In genomic region chr9:107986376-107986775, GRCm38 (mm10) we compare ENCODE assay signal across 8 mouse cellular contexts. TPM values are rescaled to one million over a fixed set of nuclear protein-coding genes. Genes with fewer than 3 reads are reported as not detected.
A peak's percentile ranks its signal among the peaks of the same experiment; 100 is the strongest.
DNase-seq lines count a peak whose midpoint lies in the region; ATAC-seq and TF ChIP-seq lines count a peak whose summit lies in the region.

No protein-coding gene starts in this region.

- WGBS in embryonic facial prominence, embryonic 14.5 days: 6% methylated on average over 18 of the region's 18 CpGs
- WGBS in heart, embryonic 10.5 days: 1% methylated on average over 18 of the region's 18 CpGs
- WGBS in kidney, embryonic 14.5 days: 5% methylated on average over 18 of the region's 18 CpGs
- WGBS in liver, embryonic 11.5 days: 1% methylated on average over 18 of the region's 18 CpGs
- WGBS in stomach, embryonic 14.5 days: 2% methylated on average over 18 of the region's 18 CpGs

- peak; percentile 93 for DNase-seq in 3T3-L1 (ENCODE audit: low read depth, low spot score)
- peak; percentile 91 for DNase-seq in adrenal gland, postnatal 14 days
- peak; percentile 91 for DNase-seq in embryonic facial prominence, embryonic 14.5 days (ENCODE audit: low spot score)
- peak; percentile 90 for DNase-seq in heart, embryonic 10.5 days (ENCODE audit: low spot score)
- DNase-seq in liver, embryonic 11.5 days (ENCODE audit: low spot score): peak; percentile 79

- peaks cover 9% of the 10 kb centered on the region; the same call in 1 of the 2 replicates for H3K36me3 ChIP-seq in embryonic facial prominence, embryonic 14.5 days (ENCODE audit: control insufficient read depth, insufficient read depth, low read length)
- peaks cover 5% of the 10 kb centered on the region; the same call in 1 of the 2 replicates for H3K36me3 ChIP-seq in heart, embryonic 10.5 days
- peaks cover 3% of the 10 kb centered on the region; the same call in 1 of the 2 replicates for H3K36me3 ChIP-seq in kidney, embryonic 14.5 days (ENCODE audit: control insufficient read depth, insufficient read depth, low read length)
- 0 out of 2 replicates have a peak, but pooled peaks cover 5% of the 10 kb centered on the region for H3K36me3 ChIP-seq in liver, embryonic 11.5 days (ENCODE audit: control insufficient read depth, insufficient read depth, low read length)
- no peaks in the 10 kb centered on the region for H3K36me3 ChIP-seq in myocyte (ENCODE audit: control insufficient read depth, insufficient read depth)
- H3K36me3 ChIP-seq in stomach, embryonic 14.5 days (ENCODE audit: control insufficient read depth, insufficient read depth, low read length): no peaks in the 10 kb centered on the region; the same call in 1 of the 2 replicates

- H3K9ac ChIP-seq in embryonic facial prominence, embryonic 14.5 days (ENCODE audit: low read depth, low read length): peak overlapping the region; percentile 83
- peak overlapping the region; percentile 79; the same call in 1 of the 2 replicates for H3K9ac ChIP-seq in kidney, embryonic 14.5 days (ENCODE audit: low read depth, low read length)
- H3K9ac ChIP-seq in liver, embryonic 11.5 days (ENCODE audit: low read depth, low read length): peak overlapping the region; percentile 90
- no peak overlapping the region for H3K9ac ChIP-seq in stomach, embryonic 14.5 days (replicated peaks; ENCODE audit: low read depth, low read length)

- no peaks in the 10 kb centered on the region for H3K9me3 ChIP-seq in embryonic facial prominence, embryonic 14.5 days (ENCODE audit: control insufficient read depth, low read length)
- H3K9me3 ChIP-seq in heart, embryonic 10.5 days: no peaks in the 10 kb centered on the region
- H3K9me3 ChIP-seq in kidney, embryonic 14.5 days (ENCODE audit: control insufficient read depth, low read length): no peaks in the 10 kb centered on the region
- no peaks in the 10 kb centered on the region for H3K9me3 ChIP-seq in liver, embryonic 11.5 days (ENCODE audit: control insufficient read depth, low read length)
- no peaks in the 10 kb centered on the region for H3K9me3 ChIP-seq in stomach, embryonic 14.5 days (ENCODE audit: control insufficient read depth, low read depth, low read length)

- peak overlapping the region; percentile 74 for H3K4me2 ChIP-seq in embryonic facial prominence, embryonic 14.5 days (ENCODE audit: low read depth, low read length)
- H3K4me2 ChIP-seq in kidney, embryonic 14.5 days (replicated peaks; ENCODE audit: low read depth, low read length): peak overlapping the region; percentile 45
- H3K4me2 ChIP-seq in liver, embryonic 11.5 days: peak overlapping the region; percentile 89
- H3K4me2 ChIP-seq in myocyte (ENCODE audit: low read depth): peak overlapping the region; percentile 83
- H3K4me2 ChIP-seq in stomach, embryonic 14.5 days (replicated peaks; ENCODE audit: low read depth, low read length): peak overlapping the region; percentile 88

- H3K4me1 ChIP-seq in embryonic facial prominence, embryonic 14.5 days (ENCODE audit: control insufficient read depth, insufficient read depth, low read length): peaks cover 25% of the 10 kb centered on the region
- peaks cover 44% of the 10 kb centered on the region for H3K4me1 ChIP-seq in heart, embryonic 10.5 days
- H3K4me1 ChIP-seq in kidney, embryonic 14.5 days (ENCODE audit: control insufficient read depth, insufficient read depth, low read length): peaks cover 32% of the 10 kb centered on the region
- H3K4me1 ChIP-seq in liver, embryonic 11.5 days (replicated peaks; ENCODE audit: control insufficient read depth, insufficient read depth, low read length): peaks cover 35% of the 10 kb centered on the region
- H3K4me1 ChIP-seq in stomach, embryonic 14.5 days (ENCODE audit: control insufficient read depth, insufficient read depth, low read length): peaks cover 26% of the 10 kb centered on the region

- peak overlapping the region; percentile 98 for H3K27ac ChIP-seq in embryonic facial prominence, embryonic 14.5 days (replicated peaks; ENCODE audit: low read depth, low read length)
- H3K27ac ChIP-seq in heart, embryonic 10.5 days: peak overlapping the region; percentile 92
- no peak overlapping the region; the same call in 1 of the 2 replicates for H3K27ac ChIP-seq in kidney, embryonic 14.5 days (ENCODE audit: low read depth, low read length)
- peak overlapping the region; percentile 97; the same call in 1 of the 2 replicates for H3K27ac ChIP-seq in liver, embryonic 11.5 days (ENCODE audit: low read depth, low read length)
- peak overlapping the region; percentile 100 for H3K27ac ChIP-seq in stomach, embryonic 14.5 days (ENCODE audit: low read length)

- no peaks in the 10 kb centered on the region for H3K79me2 ChIP-seq in myocyte (ENCODE audit: control insufficient read depth, insufficient read depth)

- peak; percentile 39; the same call in 1 of the 2 replicates for ATAC-seq in embryonic facial prominence, embryonic 14.5 days (ENCODE audit: low read depth)
- peak; percentile 25 for ATAC-seq in kidney, embryonic 14.5 days (ENCODE audit: low FRiP score, low TSS enrichment)
- ATAC-seq in liver, embryonic 11.5 days (replicated peaks; ENCODE audit: low FRiP score): no peak; the same call in 1 of the 2 replicates
- ATAC-seq in stomach, embryonic 14.5 days (ENCODE audit: insufficient number of reproducible peaks, insufficient read depth, low FRiP score, low read depth): peak; percentile 16; the same call in 1 of the 2 replicates

- H3K4me3 ChIP-seq in embryonic facial prominence, embryonic 14.5 days (ENCODE audit: low read depth, low read length): peak overlapping the region; percentile 77
- peak overlapping the region; percentile 86 for H3K4me3 ChIP-seq in heart, embryonic 10.5 days
- peak overlapping the region; percentile 53 for H3K4me3 ChIP-seq in kidney, embryonic 14.5 days (ENCODE audit: low read length)
- H3K4me3 ChIP-seq in liver, embryonic 11.5 days (ENCODE audit: low read depth, low read length): peak overlapping the region; percentile 83
- peak overlapping the region; percentile 26 for H3K4me3 ChIP-seq in myocyte
- H3K4me3 ChIP-seq in stomach, embryonic 14.5 days (ENCODE audit: low read depth, low read length): peak overlapping the region; percentile 45

- H3ac ChIP-seq in myocyte (ENCODE audit: control insufficient read depth, insufficient read length): no peak overlapping the region

- no peaks in the 10 kb centered on the region for H3K27me3 ChIP-seq in embryonic facial prominence, embryonic 14.5 days (replicated peaks; ENCODE audit: control insufficient read depth, insufficient read depth, low read length)
- H3K27me3 ChIP-seq in heart, embryonic 10.5 days (ENCODE audit: insufficient read depth, poor library complexity, severe bottlenecking): no peaks in the 10 kb centered on the region
- no peaks in the 10 kb centered on the region for H3K27me3 ChIP-seq in kidney, embryonic 14.5 days (ENCODE audit: control insufficient read depth, insufficient read depth, low read length)
- no peaks in the 10 kb centered on the region; the same call in 1 of the 2 replicates for H3K27me3 ChIP-seq in liver, embryonic 11.5 days (replicated peaks; ENCODE audit: control insufficient read depth, insufficient read depth, low read length)
- no peaks in the 10 kb centered on the region for H3K27me3 ChIP-seq in myocyte (ENCODE audit: control insufficient read depth, insufficient read depth, insufficient read length)
- no peaks in the 10 kb centered on the region for H3K27me3 ChIP-seq in stomach, embryonic 14.5 days (ENCODE audit: control insufficient read depth, insufficient read depth, low read length)

- TF ChIP-seq POLR2A in myocyte (IDR thresholded peaks at IDR 0.05; ENCODE audit: insufficient read length, low read depth): no peak

RNA-seq across cellular contexts. Expression of gene Inka1, which starts 0.7 kb away (rescaled TPM):
- 12.5 and 15.3 TPM in 2 replicates for total RNA-seq in adrenal gland, postnatal 14 days (2021)
- 77.7 and 84.8 TPM in 2 replicates for polyA plus RNA-seq in embryonic facial prominence, embryonic 14.5 days (2014; fragmentation: Nextera tagmentation; extraction: Ambion mirVana)
- polyA plus RNA-seq in heart, embryonic 10.5 days (2016; fragmentation: Nextera tagmentation; extraction: Ambion mirVana): 58.7 and 71.1 TPM in 2 replicates
- polyA plus RNA-seq in kidney, embryonic 14.5 days (2014; fragmentation: Nextera tagmentation; extraction: Ambion mirVana): 64.1 and 69.0 TPM in 2 replicates
- 74.8 and 76.2 TPM in 2 replicates for polyA plus RNA-seq in liver, embryonic 11.5 days (2014; fragmentation: Nextera tagmentation; extraction: Ambion mirVana)
- polyA plus RNA-seq in myocyte (2012; fragmentation: generic; extraction: Trizol): 1.1 TPM
- polyA plus RNA-seq in stomach, embryonic 14.5 days (2014; fragmentation: Nextera tagmentation; extraction: Ambion mirVana): 52.9 and 64.9 TPM in 2 replicates

RNA-seq across cellular contexts. Expression of gene Gm20661, which starts 3.5 kb away (rescaled TPM):
- total RNA-seq in adrenal gland, postnatal 14 days (2021): 0.52 and 0.90 TPM in 2 replicates
- 5.9 and 6.9 TPM in 2 replicates for polyA plus RNA-seq in embryonic facial prominence, embryonic 14.5 days (2014; fragmentation: Nextera tagmentation; extraction: Ambion mirVana)
- polyA plus RNA-seq in heart, embryonic 10.5 days (2016; fragmentation: Nextera tagmentation; extraction: Ambion mirVana): 2.2 and 3.4 TPM in 2 replicates
- polyA plus RNA-seq in kidney, embryonic 14.5 days (2014; fragmentation: Nextera tagmentation; extraction: Ambion mirVana): 4.8 and 5.5 TPM in 2 replicates
- 2.0 TPM in 2 replicates for polyA plus RNA-seq in liver, embryonic 11.5 days (2014; fragmentation: Nextera tagmentation; extraction: Ambion mirVana)
- polyA plus RNA-seq in myocyte (2012; fragmentation: generic; extraction: Trizol): not detected
- 11.6 and 12.8 TPM in 2 replicates for polyA plus RNA-seq in stomach, embryonic 14.5 days (2014; fragmentation: Nextera tagmentation; extraction: Ambion mirVana)

RNA-seq across cellular contexts. Expression of gene Cdhr4, which starts 5.9 kb away (rescaled TPM):
- total RNA-seq in adrenal gland, postnatal 14 days (2021): 1.1 and 3.2 TPM in 2 replicates
- 8.6 and 12.5 TPM in 2 replicates for polyA plus RNA-seq in embryonic facial prominence, embryonic 14.5 days (2014; fragmentation: Nextera tagmentation; extraction: Ambion mirVana)
- polyA plus RNA-seq in heart, embryonic 10.5 days (2016; fragmentation: Nextera tagmentation; extraction: Ambion mirVana): 4.0 and 5.2 TPM in 2 replicates
- polyA plus RNA-seq in kidney, embryonic 14.5 days (2014; fragmentation: Nextera tagmentation; extraction: Ambion mirVana): 8.8 and 9.6 TPM in 2 replicates
- 5.1 and 5.6 TPM in 2 replicates for polyA plus RNA-seq in liver, embryonic 11.5 days (2014; fragmentation: Nextera tagmentation; extraction: Ambion mirVana)
- polyA plus RNA-seq in myocyte (2012; fragmentation: generic; extraction: Trizol): not detected
- polyA plus RNA-seq in stomach, embryonic 14.5 days (2014; fragmentation: Nextera tagmentation; extraction: Ambion mirVana): 19.7 and 23.9 TPM in 2 replicates

RNA-seq across cellular contexts. Expression of gene Gm20662, which starts 9.8 kb away (rescaled TPM):
- total RNA-seq in adrenal gland, postnatal 14 days (2021): 0.19 TPM in 1 of 2 replicates, not detected in the other
- 0.56 TPM in 1 of 2 replicates, not detected in the other for polyA plus RNA-seq in embryonic facial prominence, embryonic 14.5 days (2014; fragmentation: Nextera tagmentation; extraction: Ambion mirVana)
- polyA plus RNA-seq in heart, embryonic 10.5 days (2016; fragmentation: Nextera tagmentation; extraction: Ambion mirVana): 0.69 and 1.0 TPM in 2 replicates
- polyA plus RNA-seq in kidney, embryonic 14.5 days (2014; fragmentation: Nextera tagmentation; extraction: Ambion mirVana): 0.61 and 0.63 TPM in 2 replicates
- 0.69 TPM in 1 of 2 replicates, not detected in the other for polyA plus RNA-seq in liver, embryonic 11.5 days (2014; fragmentation: Nextera tagmentation; extraction: Ambion mirVana)
- polyA plus RNA-seq in myocyte (2012; fragmentation: generic; extraction: Trizol): 0.82 TPM
- 0.20 and 0.84 TPM in 2 replicates for polyA plus RNA-seq in stomach, embryonic 14.5 days (2014; fragmentation: Nextera tagmentation; extraction: Ambion mirVana)

RNA-seq across cellular contexts. Expression of gene Uba7, which starts 11.1 kb away (rescaled TPM):
- 15.2 and 20.9 TPM in 2 replicates for total RNA-seq in adrenal gland, postnatal 14 days (2021)
- polyA plus RNA-seq in embryonic facial prominence, embryonic 14.5 days (2014; fragmentation: Nextera tagmentation; extraction: Ambion mirVana): 25.5 and 28.1 TPM in 2 replicates
- polyA plus RNA-seq in heart, embryonic 10.5 days (2016; fragmentation: Nextera tagmentation; extraction: Ambion mirVana): 29.4 and 33.6 TPM in 2 replicates
- polyA plus RNA-seq in kidney, embryonic 14.5 days (2014; fragmentation: Nextera tagmentation; extraction: Ambion mirVana): 25.7 and 28.0 TPM in 2 replicates
- 44.3 and 47.4 TPM in 2 replicates for polyA plus RNA-seq in liver, embryonic 11.5 days (2014; fragmentation: Nextera tagmentation; extraction: Ambion mirVana)
- 1.2 TPM for polyA plus RNA-seq in myocyte (2012; fragmentation: generic; extraction: Trizol)
- 48.7 and 54.0 TPM in 2 replicates for polyA plus RNA-seq in stomach, embryonic 14.5 days (2014; fragmentation: Nextera tagmentation; extraction: Ambion mirVana)

Comparison
In these comparisons a context has a peak if more than half of its experiments do, and no peak if none do; other contexts are left out.
1. H3K4me3 ChIP-seq: peak in every context shown above with its lines; median percentile 86 in heart, embryonic 10.5 days; 83 in liver, embryonic 11.5 days; 77 in embryonic facial prominence, embryonic 14.5 days; 53 in kidney, embryonic 14.5 days; 45 in stomach, embryonic 14.5 days; 26 in myocyte.
2. RNA of gene Inka1, which starts 0.7 kb away (polyA plus RNA-seq): 77.7 to 84.8 TPM in embryonic facial prominence, embryonic 14.5 days, 74.8 to 76.2 TPM in liver, embryonic 11.5 days, 58.7 to 71.1 TPM in heart, embryonic 10.5 days, 52.9 to 64.9 TPM in stomach, embryonic 14.5 days and 64.1 to 69.0 TPM in kidney, embryonic 14.5 days; 1.1 TPM in myocyte (single experiment); every median in the first group is over 10 times any median in the second.
3. Peak in every context shown above with its lines, with median percentiles within 50 percentile points of each other: DNase-seq and H3K4me2 ChIP-seq.